Mouse (Mus musculus) heart, postnatal 25 days (tissue): ENCODE measurements around the gene AA986860. TPM values are rescaled to one million over a fixed set of nuclear protein-coding genes. Genes with fewer than 3 reads are reported as not detected.

Experiments used
- DNase-seq: peaks from one replicate; pipeline ENCODE4 v3.0.0; 2022; ENCODE audit warnings: low spot score
- intact Hi-C: fragments of 180-260 bp; cut with DNase I; formaldehyde crosslinking; loops from one replicate; pipeline ENCODE4 v1.15.1; 2025
- total RNA-seq, 2 experiments: library from RNA; stranded (reverse); gene quantifications; 2 replicates each; pipeline ENCODE4 v1.2.3; 2021

The AA986860 gene
- total RNA-seq, 2 experiments from 2014 or later: 0.31 to 0.64 TPM

- intact Hi-C loops: no loop called here
- DNase-seq: no peak
These were observed 1.2 kb downstream of the AA986860 start for GRCm38 (mm10) chr1:130732706-130733658.

GRCm38 (mm10) chr1:130733671-130734070 lies 1.9 kb downstream of the AA986860 start:
- intact Hi-C loops: no loop called here
- no peak for DNase-seq

GRCm38 (mm10) chr1:130734452-130734851 lies 2.7 kb downstream of the AA986860 start:
- intact Hi-C loops: no loop called here
- no peak for DNase-seq

GRCm38 (mm10) chr1:130734852-130735251 lies 3.1 kb downstream of the AA986860 start:
- intact Hi-C loops: no loop called here
- DNase-seq: no peak

- intact Hi-C loops: no loop called here
- DNase-seq: no peak
These were observed 5.7 kb downstream of the AA986860 start for GRCm38 (mm10) chr1:130737411-130737881.

GRCm38 (mm10) chr1:130737916-130738315 lies 6.1 kb downstream of the AA986860 start:
- intact Hi-C loops: no loop called here

GRCm38 (mm10) chr1:130738551-130739106 lies 6.9 kb downstream of the AA986860 start:
- no peak for DNase-seq
- intact Hi-C loops: no loop called here

More at GRCm38 (mm10) chr1:130737916-130738315, 6.1 kb downstream of the AA986860 start:
- DNase-seq: no peak

GRCm38 (mm10) chr1:130739636-130740035 lies 7.9 kb downstream of the AA986860 start:
- no peak for DNase-seq
- intact Hi-C loops: no loop called here

- intact Hi-C loops: no loop called here
- DNase-seq: no peak
These were observed 8.5 kb downstream of the AA986860 start for GRCm38 (mm10) chr1:130740227-130740648.

GRCm38 (mm10) chr1:130740781-130741720 lies 9.3 kb downstream of the AA986860 start:
- DNase-seq: no peak
- intact Hi-C loops: no loop called here

GRCm38 (mm10) chr1:130742201-130742600 lies 10.4 kb downstream of the AA986860 start:
- intact Hi-C loops: no loop called here
- DNase-seq: no peak

- DNase-seq: no peak
- intact Hi-C loops: no loop called here
These were observed 12.0 kb downstream of the AA986860 start for GRCm38 (mm10) chr1:130743775-130744174.

- intact Hi-C loops: no loop called here
- DNase-seq: no peak
These were observed 12.4 kb downstream of the AA986860 start for GRCm38 (mm10) chr1:130744217-130744616.

GRCm38 (mm10) chr1:130744961-130745360 lies 13.2 kb downstream of the AA986860 start:
- DNase-seq: no peak
- intact Hi-C loops: no loop called here

- intact Hi-C loops: no loop called here
- DNase-seq: no peak
These were observed 13.8 kb downstream of the AA986860 start for GRCm38 (mm10) chr1:130745591-130745990.

GRCm38 (mm10) chr1:130746819-130747218 lies 15.0 kb downstream of the AA986860 start:
- no peak for DNase-seq
- intact Hi-C loops: no loop called here

GRCm38 (mm10) chr1:130759689-130760088 lies 27.9 kb downstream of the AA986860 start:
- intact Hi-C loops: no loop called here
- no peak for DNase-seq

- intact Hi-C loops: no loop called here
- no peak for DNase-seq
These were observed 29.8 kb downstream of the AA986860 start for GRCm38 (mm10) chr1:130761597-130761996.

GRCm38 (mm10) chr1:130762045-130762760 lies 30.4 kb downstream of the AA986860 start:
- DNase-seq: no peak
- intact Hi-C loops: no loop called here
